Mouse (Mus musculus) ES-E14 (cell line): Measurements from ENCODE around the gene Disp1. TPM values are rescaled to one million over a fixed set of nuclear protein-coding genes. Genes with fewer than 3 reads are reported as not detected.

Source experiments
- DNase-seq: peaks from one replicate; pipeline ENCODE4 v3.0.0-alpha.2; 2013; ENCODE audit warnings: low read depth, low spot score
- H3K27ac ChIP-seq: 2 replicates; pipeline ENCODE4 v1.5.1; 2012; ENCODE audit warnings: low read depth, mild to moderate bottlenecking, low read length, moderate library complexity, mixed read lengths; ENCODE audit not compliant: poor library complexity, insufficient read depth, severe bottlenecking
- H3K36me3 ChIP-seq: 2 replicates; pipeline ENCODE4 v1.6.1; 2012; ENCODE audit warnings: mild to moderate bottlenecking, low read length, moderate library complexity, mixed read lengths; ENCODE audit not compliant: control insufficient read depth, poor library complexity, insufficient read depth, severe bottlenecking
- H3K4me1 ChIP-seq, 2 experiments: fragments of 150-350 bp in 1 of 2; sonication (generic) in 1 of 2; 2 replicates each; pipeline ENCODE4 v1.6.1; 2012; ENCODE audit warnings: low read length in 2 of 2, mild to moderate bottlenecking in 1 of 2, mixed read lengths in 1 of 2; ENCODE audit not compliant: control insufficient read depth in 2 of 2, insufficient read depth in 2 of 2, poor library complexity in 1 of 2
- H3K4me3 ChIP-seq, 2 experiments: fragments of 150-350 bp in 1 of 2; sonication (generic) in 1 of 2; 2 replicates each; pipeline ENCODE4 v1.5.1; 2012; ENCODE audit warnings: low read length in 2 of 2, low read depth in 1 of 2, mild to moderate bottlenecking in 1 of 2, mixed read lengths in 1 of 2; ENCODE audit not compliant: insufficient read depth in 1 of 2, poor library complexity in 1 of 2, severe bottlenecking in 1 of 2
- H3K9ac ChIP-seq: 2 replicates; pipeline ENCODE4 v1.6.1; 2012; ENCODE audit warnings: low read depth, mild to moderate bottlenecking, low read length, mixed read lengths; ENCODE audit not compliant: poor library complexity, insufficient read depth, severe bottlenecking
- H3K9me3 ChIP-seq: fragments of 150-350 bp; sonication (generic); 2 replicates; pipeline ENCODE4 v1.6.1; 2012; ENCODE audit warnings: low read depth, mild to moderate bottlenecking, low read length; ENCODE audit not compliant: control insufficient read depth, insufficient read depth
- CHD2 ChIP-seq: IDR thresholded peaks from 2 replicates; pipeline ENCODE4 v1.6.1; 2014; ENCODE audit warnings: mild to moderate bottlenecking, low read depth, low read length, inconsistent platforms
- HCFC1 ChIP-seq: IDR thresholded peaks from 2 replicates; pipeline ENCODE4 v1.6.1; 2012; ENCODE audit warnings: low read length, inconsistent platforms, borderline replicate concordance; ENCODE audit not compliant: insufficient read depth
- MAFK ChIP-seq: IDR thresholded peaks from 2 replicates; pipeline ENCODE4 v1.6.1; 2014; ENCODE audit warnings: mild to moderate bottlenecking, low read depth, low read length, inconsistent platforms; ENCODE audit not compliant: insufficient read depth
- ZC3H11A ChIP-seq: IDR thresholded peaks from 2 replicates; pipeline ENCODE4 v1.6.1; 2012; ENCODE audit warnings: low read depth, mild to moderate bottlenecking, inconsistent platforms, low read length, borderline replicate concordance
- ZNF384 ChIP-seq: IDR thresholded peaks from 2 replicates; pipeline ENCODE4 v1.6.1; 2012; ENCODE audit warnings: low read depth, low read length, inconsistent platforms
- in situ Hi-C, 2 experiments: fragments of 600-800 bp; cut with MboI; formaldehyde crosslinking; loops; one replicate each; pipeline ENCODE4 v1.15.1; 2025; ENCODE audit warnings: low sequenced_read_pairs in 2 of 2, inconsistent platforms in 1 of 2; ENCODE audit not compliant: unreplicated experiment in 2 of 2
- total RNA-seq: library from RNA; depleted of rRNA; stranded (reverse); fragments of 300-350 nt; gene quantifications from 2 replicates; pipeline ENCODE4 v1.2.3, GENCODE M21; 2012

Gene Disp1
- total RNA-seq, 1 experiment: 13.5 TPM

GRCm38 (mm10) chr1:183146102-183146735 is 75.1 kb downstream of the Disp1 start:
- Histone ChIP-seq H3K4me1 (no peaks in the 10 kb centered on the region), H3K9me3 (no peaks in the 10 kb centered on the region), H3K36me3 (no peaks in the 10 kb centered on the region), H3K9ac (no peak overlapping the region), H3K4me3 (no peak overlapping the region), H3K27ac (no peak overlapping the region)
- DNase-seq: no peak
- in situ Hi-C loops: no loop called here
- TF ChIP-seq ZC3H11A: no peak
- TF ChIP-seq ZNF384: no peak
- TF ChIP-seq HCFC1: no peak
- no peak for TF ChIP-seq CHD2
- no peak for TF ChIP-seq MAFK

- Histone ChIP-seq H3K9ac (no peak overlapping the region), H3K27ac (no peak overlapping the region), H3K4me1 (no peaks in the 10 kb centered on the region), H3K9me3 (no peaks in the 10 kb centered on the region), H3K36me3 (no peaks in the 10 kb centered on the region), H3K4me3 (no peak overlapping the region)
- DNase-seq: no peak
- TF ChIP-seq CHD2 (no peak), HCFC1 (no peak), ZC3H11A (no peak), ZNF384 (no peak), MAFK (no peak)
- in situ Hi-C loops: no loop called here
These were observed 76.6 kb downstream of the Disp1 start for GRCm38 (mm10) chr1:183144602-183145205.

DNA sequence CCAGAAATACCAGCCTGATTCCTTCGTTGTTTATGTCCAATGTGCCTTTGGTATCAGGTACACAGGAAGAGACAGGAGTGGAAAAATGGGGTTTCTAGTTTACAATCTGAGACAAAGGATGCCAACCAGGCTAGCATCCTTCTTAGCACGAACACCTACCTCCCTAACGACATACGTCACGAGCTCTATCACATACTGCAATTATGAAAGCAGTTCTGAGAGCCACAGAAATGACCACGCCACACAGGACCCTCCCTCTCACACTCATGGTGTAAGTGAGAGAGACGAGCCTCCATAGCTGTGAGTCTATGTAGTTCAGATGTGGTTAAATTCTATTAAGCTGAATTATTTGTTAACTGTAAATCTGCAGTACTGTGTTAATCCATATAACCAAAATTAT is 78.1 kb downstream of the Disp1 start:
- Histone ChIP-seq H3K4me3 (no peak overlapping the region), H3K27ac (no peak overlapping the region), H3K9me3 (no peaks in the 10 kb centered on the region), H3K4me1 (no peaks in the 10 kb centered on the region), H3K9ac (no peak overlapping the region), H3K36me3 (no peaks in the 10 kb centered on the region)
- TF ChIP-seq ZC3H11A: no peak
- TF ChIP-seq HCFC1: no peak
- TF ChIP-seq MAFK: no peak
- no peak for TF ChIP-seq ZNF384
- no peak for TF ChIP-seq CHD2
- in situ Hi-C loops: no loop called here
- no peak for DNase-seq

DNA sequence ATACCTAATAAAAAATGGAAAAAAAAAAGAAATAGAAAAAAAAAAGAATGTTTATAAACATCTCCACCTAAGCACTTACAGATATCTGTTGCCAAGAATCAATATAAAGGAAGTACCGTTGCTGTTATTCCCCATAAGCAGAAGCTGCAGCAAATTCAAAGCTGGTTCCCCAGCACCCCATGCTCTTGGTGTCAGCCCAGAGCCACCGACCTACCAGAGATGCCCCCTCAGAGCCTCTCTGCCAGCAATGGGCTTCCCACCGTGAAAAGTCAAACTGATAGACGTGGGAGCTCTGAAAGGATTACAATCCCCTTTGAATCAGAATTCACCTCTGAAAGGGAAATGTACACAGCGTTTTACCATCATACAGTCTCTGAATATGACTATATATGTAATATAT is 78.8 kb downstream of the Disp1 start:
- no peak overlapping the region for H3K27ac ChIP-seq
- H3K9ac ChIP-seq: no peak overlapping the region
- no peaks in the 10 kb centered on the region for H3K36me3 ChIP-seq
- no peak overlapping the region for H3K4me3 ChIP-seq
- in situ Hi-C loops: no loop called here
- TF ChIP-seq CHD2 (no peak), ZNF384 (no peak), MAFK (no peak), ZC3H11A (no peak), HCFC1 (no peak)
- no peaks in the 10 kb centered on the region for H3K4me1 ChIP-seq
- DNase-seq: no peak
- no peaks in the 10 kb centered on the region for H3K9me3 ChIP-seq

DNA sequence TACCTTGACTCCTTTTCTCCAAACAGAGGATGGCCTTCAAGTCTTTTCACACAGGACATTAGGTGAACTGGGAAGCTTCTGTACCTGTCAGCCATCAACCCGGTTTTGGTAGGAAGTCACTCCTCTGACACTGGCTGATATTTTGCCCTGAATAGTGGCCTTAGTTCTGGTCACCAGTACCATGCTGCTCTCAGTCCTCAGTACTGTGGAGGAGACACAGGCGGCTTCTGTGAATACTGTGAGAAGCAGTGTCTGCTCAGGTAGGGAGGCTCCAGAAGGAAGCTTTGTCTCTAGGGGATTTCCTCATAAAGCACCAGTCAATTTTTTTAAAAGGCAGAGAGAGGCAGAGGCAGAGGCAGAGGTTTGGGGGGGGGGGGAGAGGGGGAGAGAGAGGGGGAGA is 80.0 kb downstream of the Disp1 start:
- in situ Hi-C loops: no loop called here
- no peak for DNase-seq
- no peaks in the 10 kb centered on the region for H3K4me1 ChIP-seq
- TF ChIP-seq ZNF384: no peak
- no peaks in the 10 kb centered on the region for H3K36me3 ChIP-seq
- H3K9me3 ChIP-seq: no peaks in the 10 kb centered on the region
- no peak overlapping the region for H3K27ac ChIP-seq
- no peak overlapping the region for H3K9ac ChIP-seq
- H3K4me3 ChIP-seq: no peak overlapping the region
